Comparison of ENCODE assay signal across 15 mouse cellular contexts in genomic region chr6:31140593-31140992, GRCm38 (mm10).
"Had no signal": no experiment of that assay in that cellular context is flagged by ENCODE, and none has a peak within 500 bp of the region (broad histone marks: within the 10 kb centered on the region; RNA-seq: fewer than 3 reads in every experiment).

No protein-coding gene starts in this region.

- H3K27ac ChIP-seq: lung, embryonic 15.5 days; macrophage; midbrain, embryonic 13.5 days; midbrain, embryonic 15.5 days; neural tube, embryonic 12.5 days had no signal

- H3K36me3 ChIP-seq: lung, embryonic 15.5 days; midbrain, embryonic 13.5 days; midbrain, embryonic 15.5 days; neural tube, embryonic 12.5 days had no signal

- H3K9me3 ChIP-seq: lung, embryonic 15.5 days; megakaryocyte, embryonic 14.5 days; midbrain, embryonic 13.5 days; midbrain, embryonic 15.5 days; neural tube, embryonic 12.5 days had no signal

- ATAC-seq: lung, postnatal 0 days; midbrain, embryonic 13.5 days; midbrain, embryonic 15.5 days had no signal

- H3K9ac ChIP-seq: lung, embryonic 15.5 days; midbrain, embryonic 13.5 days; midbrain, embryonic 15.5 days; neural tube, embryonic 12.5 days had no signal

- H3K4me1 ChIP-seq: midbrain, embryonic 13.5 days; midbrain, embryonic 15.5 days; neural tube, embryonic 12.5 days had no signal

- H3K4me2 ChIP-seq: lung, embryonic 15.5 days; midbrain, embryonic 13.5 days; midbrain, embryonic 15.5 days; neural tube, embryonic 12.5 days had no signal

- H3K4me3 ChIP-seq: lung, embryonic 15.5 days; megakaryocyte, embryonic 14.5 days; midbrain, embryonic 13.5 days; midbrain, embryonic 15.5 days; neural tube, embryonic 12.5 days had no signal

- DNase-seq: lung, adult 2 months; lung, postnatal 14 days; lung, postnatal 36 days; right cerebral cortex, postnatal 14 days; spleen, adult 18-20 months; thymus, adult 18-20 months; thymus, postnatal 14 days; thymus, postnatal 36 days had no signal

- H3K27me3 ChIP-seq: lung, embryonic 15.5 days; megakaryocyte, embryonic 14.5 days; midbrain, embryonic 13.5 days; midbrain, embryonic 15.5 days; neural tube, embryonic 12.5 days had no signal
